Mouse (Mus musculus): Measurements from ENCODE around the gene Xpo4.
"Not testable (repeated sequence)": the region's sequence is repeated elsewhere in the genome, so short reads cannot be mapped to it uniquely, and the experiment has no call there.

Xpo4 gene

GRCm38 (mm10) chr14:57664822-57665627 is at the start of gene Xpo4:
Gene Xpo4, minus strand, starts transcription at chr14:57665430.
- DNase-seq, result peak; percentile 84 to 94

- DNase-seq, result no peak
Observed at GRCm38 (mm10) chr14:57712884-57713283, 47.7 kb upstream of the Xpo4 start.

- DNase-seq, result no peak
Observed at GRCm38 (mm10) chr14:57711059-57711458, 45.8 kb upstream of the Xpo4 start.

GRCm38 (mm10) chr14:57709171-57709570 is 43.9 kb upstream of the Xpo4 start:
- peak in 1 of 2 experiments; percentile 11 for DNase-seq

GRCm38 (mm10) chr14:57708580-57708979 is 43.4 kb upstream of the Xpo4 start:
- DNase-seq, result no peak

GRCm38 (mm10) chr14:57707100-57707893 is 42.1 kb upstream of the Xpo4 start:
- peak; percentile 27 to 36 for DNase-seq

GRCm38 (mm10) chr14:57706760-57707099 is 41.5 kb upstream of the Xpo4 start:
- DNase-seq, result no peak

GRCm38 (mm10) chr14:57705759-57706158 is 40.5 kb upstream of the Xpo4 start:
- no peak for DNase-seq

GRCm38 (mm10) chr14:57705075-57705474 is 39.8 kb upstream of the Xpo4 start:
- DNase-seq, result no peak

GRCm38 (mm10) chr14:57701915-57702477 is 36.8 kb upstream of the Xpo4 start:
- DNase-seq, result no peak

GRCm38 (mm10) chr14:57699461-57699970 is 34.3 kb upstream of the Xpo4 start:
- DNase-seq, result no peak

GRCm38 (mm10) chr14:57699016-57699415 is 33.8 kb upstream of the Xpo4 start:
- no peak for DNase-seq

GRCm38 (mm10) chr14:57696066-57696465 is 30.8 kb upstream of the Xpo4 start:
- no peak for DNase-seq

- no peak for DNase-seq
Observed at GRCm38 (mm10) chr14:57695550-57695949, 30.3 kb upstream of the Xpo4 start.

- no peak for DNase-seq
Observed at GRCm38 (mm10) chr14:57694246-57694645, 29.0 kb upstream of the Xpo4 start.

- DNase-seq, result no peak
Observed at GRCm38 (mm10) chr14:57692517-57693130, 27.4 kb upstream of the Xpo4 start.

- DNase-seq, result no peak
Observed at GRCm38 (mm10) chr14:57691316-57691715, 26.1 kb upstream of the Xpo4 start.

- DNase-seq, result no peak
Observed at GRCm38 (mm10) chr14:57690681-57691080, 25.5 kb upstream of the Xpo4 start.

- DNase-seq, result not testable (repeated sequence)
Observed at GRCm38 (mm10) chr14:57688066-57688465, 22.8 kb upstream of the Xpo4 start.

- no peak for DNase-seq
Observed at GRCm38 (mm10) chr14:57687441-57687840, 22.2 kb upstream of the Xpo4 start.

- DNase-seq, result no peak
Observed at GRCm38 (mm10) chr14:57686647-57687046, 21.4 kb upstream of the Xpo4 start.

- DNase-seq, result peak; percentile 55
Observed at GRCm38 (mm10) chr14:57684579-57684978, 19.3 kb upstream of the Xpo4 start.

GRCm38 (mm10) chr14:57682751-57683150 is 17.5 kb upstream of the Xpo4 start:
- no peak for DNase-seq

All from cerebellum, adult 18-20 months (tissue).